Comparison of ENCODE assay signal across 8 mouse cellular contexts in the genomic region with DNA sequence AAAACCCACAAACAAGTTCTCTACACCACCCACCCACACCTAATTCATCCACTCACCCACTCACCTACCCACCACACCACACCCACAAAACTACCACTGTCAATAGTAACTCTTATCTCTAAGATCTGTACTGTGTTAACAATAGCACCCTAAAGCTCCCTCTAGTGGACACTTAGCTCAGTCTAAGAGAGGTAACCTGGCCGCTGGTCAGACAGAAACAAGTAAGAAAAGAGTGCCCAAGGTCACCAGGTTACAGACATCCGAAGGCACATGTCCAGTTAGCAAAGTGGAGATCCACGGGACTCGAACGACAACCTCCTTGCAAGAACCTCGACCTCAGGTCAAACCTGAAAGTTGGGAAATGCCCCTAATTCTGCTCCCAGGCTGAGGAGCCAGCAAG. TPM values are rescaled to one million over a fixed set of nuclear protein-coding genes. Genes with fewer than 3 reads are reported as not detected.
A peak's percentile ranks its signal among the peaks of the same experiment; 100 is the strongest.
DNase-seq lines count a peak whose midpoint lies in the region; ATAC-seq and TF ChIP-seq lines count a peak whose summit lies in the region.

No protein-coding gene starts in this region.

- peak in 1 of 2 experiments; percentile 6 for DNase-seq in heart, adult 2 months
- no peak for DNase-seq in heart, embryonic 10.5 days (ENCODE audit: low spot score)
- peak; percentile 29 to 45 for DNase-seq in left cerebral cortex, adult 18-20 months (ENCODE audit: low spot score in 2 of 2)
- peak; percentile 27 to 30 for DNase-seq in spleen, postnatal 36 days (ENCODE audit: low spot score in 2 of 2)

- 0 out of 2 replicates have a peak, but pooled peaks have one; percentile 39 for ATAC-seq in erythroid progenitor cell, adult 5-6 weeks (replicated peaks; ENCODE audit: low FRiP score, poor library complexity, severe bottlenecking)
- peak; percentile 81 for ATAC-seq in hindbrain, embryonic 16.5 days
- ATAC-seq in megakaryocyte-erythroid progenitor cell, adult 5-6 weeks (replicated peaks; ENCODE audit: low FRiP score, low TSS enrichment, poor library complexity, severe bottlenecking): peak; percentile 78

- peak; percentile 77 for TF ChIP-seq CTCF in heart, adult 2 months (IDR thresholded peaks at IDR 0.05)
- peak; percentile 68; the same call in 1 of the 2 replicates for TF ChIP-seq CTCF in bone marrow macrophage, adult 2 months (IDR thresholded peaks at IDR 0.05; ENCODE audit: low read depth, low read length)

- no peaks in the 10 kb centered on the region for H3K79me2 ChIP-seq in heart, adult 2 months (replicated peaks; ENCODE audit: control insufficient read depth, insufficient read depth, low read length)

- no peak overlapping the region for H3K4me3 ChIP-seq in heart, adult 2 months
- no peak overlapping the region for H3K4me3 ChIP-seq in heart, embryonic 10.5 days
- no peak overlapping the region for H3K4me3 ChIP-seq in bone marrow macrophage, adult 2 months (ENCODE audit: insufficient read depth, low read length)
- H3K4me3 ChIP-seq in hindbrain, embryonic 16.5 days (ENCODE audit: low read length): no peak overlapping the region

- no peaks in the 10 kb centered on the region for H3K27me3 ChIP-seq in heart, adult 2 months (ENCODE audit: control insufficient read depth, insufficient read depth, low read length)
- H3K27me3 ChIP-seq in heart, embryonic 10.5 days (ENCODE audit: insufficient read depth, poor library complexity, severe bottlenecking): no peaks in the 10 kb centered on the region
- H3K27me3 ChIP-seq in hindbrain, embryonic 16.5 days (replicated peaks; ENCODE audit: control insufficient read depth, insufficient read depth, low read length): no peaks in the 10 kb centered on the region

- no peak for TF ChIP-seq POLR2A in heart, adult 2 months (IDR thresholded peaks at IDR 0.05; ENCODE audit: insufficient read depth, low read depth, low read length)
- no peak for TF ChIP-seq POLR2A in bone marrow macrophage, adult 2 months (IDR thresholded peaks at IDR 0.05; ENCODE audit: borderline replicate concordance, low read depth, low read length)

- H3K4me2 ChIP-seq in hindbrain, embryonic 16.5 days (ENCODE audit: low read length): no peak overlapping the region

- H3K9me3 ChIP-seq in heart, embryonic 10.5 days: no peaks in the 10 kb centered on the region
- H3K9me3 ChIP-seq in hindbrain, embryonic 16.5 days (ENCODE audit: control insufficient read depth, low read length): no peaks in the 10 kb centered on the region

- H3K9ac ChIP-seq in heart, adult 2 months (ENCODE audit: low read depth, low read length): no peak overlapping the region
- no peak overlapping the region for H3K9ac ChIP-seq in hindbrain, embryonic 16.5 days (ENCODE audit: low read depth, low read length)

- intact Hi-C loops in heart, adult 2 months (cut with DNase I): no loop called here

- H3K27ac ChIP-seq in heart, adult 2 months: no peak overlapping the region
- H3K27ac ChIP-seq in heart, embryonic 10.5 days: no peak overlapping the region
- H3K27ac ChIP-seq in bone marrow macrophage, adult 2 months (ENCODE audit: insufficient read depth, low read depth, low read length): no peak overlapping the region
- H3K27ac ChIP-seq in hindbrain, embryonic 16.5 days (ENCODE audit: low read depth, low read length): no peak overlapping the region

- no peaks in the 10 kb centered on the region for H3K4me1 ChIP-seq in heart, adult 2 months (ENCODE audit: control insufficient read depth, insufficient read depth, low read length)
- no peaks in the 10 kb centered on the region for H3K4me1 ChIP-seq in heart, embryonic 10.5 days
- H3K4me1 ChIP-seq in bone marrow macrophage, adult 2 months (ENCODE audit: control insufficient read depth, insufficient read depth, low read length): no peaks in the 10 kb centered on the region; the same call in 1 of the 2 replicates
- no peaks in the 10 kb centered on the region for H3K4me1 ChIP-seq in hindbrain, embryonic 16.5 days (ENCODE audit: control insufficient read depth, insufficient read depth, low read depth, low read length)

- WGBS in heart, adult 2 months: 43% methylated on average over 6 of the region's 6 CpGs
- WGBS in heart, embryonic 10.5 days: 45% methylated on average over 6 of the region's 6 CpGs
- 32% methylated on average over 6 of the region's 6 CpGs for WGBS in hindbrain, embryonic 16.5 days

- TF ChIP-seq EP300 in heart, adult 2 months (IDR thresholded peaks at IDR 0.05; ENCODE audit: insufficient read depth, low read depth, low read length): no peak

- H3K36me3 ChIP-seq in heart, adult 2 months (ENCODE audit: control insufficient read depth, insufficient read depth, low read length): no peaks in the 10 kb centered on the region
- H3K36me3 ChIP-seq in heart, embryonic 10.5 days: no peaks in the 10 kb centered on the region
- H3K36me3 ChIP-seq in hindbrain, embryonic 16.5 days (ENCODE audit: control insufficient read depth, insufficient read depth, low read length): no peaks in the 10 kb centered on the region

RNA-seq across cellular contexts. Expression of gene A430033K04Rik, which starts 35.2 kb away (rescaled TPM):
- 1 to 10 TPM; 3.5 to 4.3 TPM for total RNA-seq in heart, adult 2 months (2021)
- 0.98 and 2.9 TPM in 2 replicates for polyA plus RNA-seq in heart, adult 2 months (2012; rRNA removed)
- 6.6 and 7.0 TPM in 2 replicates for polyA plus RNA-seq in heart, embryonic 10.5 days (2016; fragmentation: Nextera tagmentation; extraction: Ambion mirVana)
- 3.4 and 3.8 TPM in 2 replicates for polyA plus RNA-seq in bone marrow macrophage, adult 2 months (2012; ENCODE audit: insufficient read depth, insufficient read length, missing spikeins)
- 1.8 and 6.7 TPM in 2 replicates for total RNA-seq in erythroid progenitor cell, adult 5-6 weeks (2015; ENCODE audit: low replicate concordance)
- 3.9 and 7.9 TPM in 2 replicates for total RNA-seq in erythroid progenitor cell, adult 5-6 weeks (2017; ENCODE audit: low replicate concordance)
- polyA plus RNA-seq in hindbrain, embryonic 16.5 days (2015; fragmentation: Nextera tagmentation; extraction: Ambion mirVana): 19.2 and 20.6 TPM in 2 replicates
- total RNA-seq in left cerebral cortex, adult 18-20 months (2021): 10 to 100 TPM; 15.9 to 16.7 TPM
- total RNA-seq in megakaryocyte-erythroid progenitor cell, adult 5-6 weeks (2014; fragmentation: Nextera tagmentation): 10.4 and 20.4 TPM in 2 replicates
- total RNA-seq in megakaryocyte-erythroid progenitor cell, adult 5-6 weeks (2017): 15.2 and 23.7 TPM in 2 replicates

RNA-seq across cellular contexts. Expression of gene Zfp68, which starts 38.3 kb away (rescaled TPM):
- 10 to 100 TPM; 17.7 to 19.4 TPM for total RNA-seq in heart, adult 2 months (2021)
- polyA plus RNA-seq in heart, adult 2 months (2012; rRNA removed): 6.8 and 13.8 TPM in 2 replicates
- polyA plus RNA-seq in heart, embryonic 10.5 days (2016; fragmentation: Nextera tagmentation; extraction: Ambion mirVana): 38.2 and 40.9 TPM in 2 replicates
- polyA plus RNA-seq in bone marrow macrophage, adult 2 months (2012; ENCODE audit: insufficient read depth, insufficient read length, missing spikeins): 23.0 and 28.8 TPM in 2 replicates
- total RNA-seq in erythroid progenitor cell, adult 5-6 weeks (2015; ENCODE audit: low replicate concordance): 24.7 and 25.9 TPM in 2 replicates
- total RNA-seq in erythroid progenitor cell, adult 5-6 weeks (2017; ENCODE audit: low replicate concordance): 17.6 and 19.3 TPM in 2 replicates
- polyA plus RNA-seq in hindbrain, embryonic 16.5 days (2015; fragmentation: Nextera tagmentation; extraction: Ambion mirVana): 65.2 and 69.4 TPM in 2 replicates
- total RNA-seq in left cerebral cortex, adult 18-20 months (2021): 10 to 100 TPM; 31.2 to 33.8 TPM
- total RNA-seq in megakaryocyte-erythroid progenitor cell, adult 5-6 weeks (2014; fragmentation: Nextera tagmentation): 22.6 and 27.5 TPM in 2 replicates
- 54.6 and 76.1 TPM in 2 replicates for total RNA-seq in megakaryocyte-erythroid progenitor cell, adult 5-6 weeks (2017)
